Mouse (Mus musculus) midbrain, embryonic 10.5 days (tissue): ENCODE measurements around the gene Tmem232. TPM values are rescaled to one million over a fixed set of nuclear protein-coding genes. Genes with fewer than 3 reads are reported as not detected.
"Not testable (repeated sequence)": the region's sequence is repeated elsewhere in the genome, so short reads cannot be mapped to it uniquely, and the experiment has no call there.

Experiments
- DNase-seq: peaks from one replicate; pipeline ENCODE4 v3.0.0-alpha.2; 2017; ENCODE audit warnings: low spot score
- H3K27ac ChIP-seq: fragments of 300-500 bp; sonication (generic); replicated peaks from 2 replicates; pipeline ENCODE4 v1.5.1; 2016; ENCODE audit warnings: mild to moderate bottlenecking
- H3K27me3 ChIP-seq: fragments of 300-500 bp; sonication (generic); 2 replicates; pipeline ENCODE4 v1.6.1; 2016; ENCODE audit warnings: low read depth, mild to moderate bottlenecking; ENCODE audit not compliant: poor library complexity, severe bottlenecking
- H3K36me3 ChIP-seq: fragments of 300-500 bp; sonication (generic); 2 replicates; pipeline ENCODE4 v1.6.1; 2016; ENCODE audit warnings: mild to moderate bottlenecking, moderate library complexity
- H3K4me1 ChIP-seq: fragments of 300-500 bp; sonication (generic); 2 replicates; pipeline ENCODE4 v1.6.1; 2016
- H3K4me3 ChIP-seq: fragments of 300-500 bp; sonication (generic); 2 replicates; pipeline ENCODE4 v1.5.1; 2016; ENCODE audit warnings: mild to moderate bottlenecking, moderate library complexity
- H3K9me3 ChIP-seq: fragments of 300-500 bp; sonication (generic); replicated peaks from 2 replicates; pipeline ENCODE4 v1.6.1; 2016; ENCODE audit warnings: mild to moderate bottlenecking
- whole genome bisulfite sequencing: fragments of 180-500 bp; shearing (Covaris S2); methylation state at CpG from one replicate; pipeline ENCODE4 v1.1.7; 2016; 5-methylcytosine and 5-hydroxymethylcytosine counted together
- polyA plus RNA-seq: library from polyadenylated mRNA; unstranded; fragments of >200 nt; fragmentation: Nextera tagmentation; extraction: Ambion mirVana; gene quantifications from 2 replicates; pipeline ENCODE4 v1.2.1, GENCODE M21; 2016

The Tmem232 gene
- polyA plus RNA-seq, 1 experiment from 2014 or later, result not detected

DNA sequence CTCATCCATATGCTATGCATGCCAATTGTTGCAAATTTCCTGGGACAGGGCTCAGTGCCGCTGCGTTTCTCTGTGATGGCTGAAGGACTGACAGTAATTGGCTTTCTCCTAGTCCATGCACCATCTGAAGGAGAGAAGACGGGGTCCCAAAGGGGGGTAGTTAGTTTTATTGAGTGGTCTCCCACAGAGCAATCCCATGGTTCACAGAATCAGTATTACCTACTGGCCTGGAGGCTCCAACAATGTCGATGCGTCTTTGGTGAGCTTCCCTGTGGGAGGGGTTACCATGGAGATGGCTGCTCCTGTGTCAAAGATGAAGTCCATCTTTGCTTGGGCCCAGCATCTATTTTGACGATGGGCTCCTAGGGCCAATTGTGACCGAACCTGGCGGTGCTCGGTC, 18.2 kb upstream of the Tmem232 start:
- peaks cover 8% of the 10 kb centered on the region; the same call in 1 of the 2 replicates for H3K4me1 ChIP-seq
- 60% methylated on average over 9 of the region's 9 CpGs for WGBS
- no peaks in the 10 kb centered on the region for H3K27me3 ChIP-seq
- DNase-seq, result no peak
- H3K36me3 ChIP-seq, result no peaks in the 10 kb centered on the region
- H3K27ac ChIP-seq, result no peak overlapping the region
- H3K9me3 ChIP-seq, result no peaks in the 10 kb centered on the region
- H3K4me3 ChIP-seq, result peak overlapping the region; percentile 31

DNA sequence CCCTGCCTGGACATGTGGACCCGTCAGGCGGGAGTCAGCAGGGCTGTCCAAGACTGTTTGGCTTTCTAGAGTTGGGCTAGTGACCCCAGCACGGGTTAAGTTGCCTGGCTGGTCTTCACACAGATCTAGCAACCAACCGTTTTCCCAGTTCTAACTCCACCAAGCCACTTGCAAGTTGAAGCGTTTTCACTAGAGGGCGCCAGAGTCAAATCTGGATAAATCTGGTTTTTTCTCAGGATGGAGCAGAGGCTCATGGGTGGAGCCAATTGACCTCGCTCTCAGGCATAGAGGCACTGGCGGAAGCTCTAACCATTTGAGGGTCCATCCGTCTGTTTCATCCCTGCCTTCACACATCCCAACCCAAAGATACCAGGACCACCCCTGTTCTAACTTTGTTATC, 17.6 kb upstream of the Tmem232 start:
- H3K36me3 ChIP-seq, result no peaks in the 10 kb centered on the region
- H3K27me3 ChIP-seq, result no peaks in the 10 kb centered on the region
- H3K9me3 ChIP-seq, result no peaks in the 10 kb centered on the region
- peak; percentile 59 for DNase-seq
- H3K27ac ChIP-seq, result no peak overlapping the region
- 43% methylated on average over 9 of the region's 9 CpGs for WGBS
- peak overlapping the region; percentile 31 for H3K4me3 ChIP-seq
- H3K4me1 ChIP-seq, result peaks cover 8% of the 10 kb centered on the region; the same call in 1 of the 2 replicates

DNA sequence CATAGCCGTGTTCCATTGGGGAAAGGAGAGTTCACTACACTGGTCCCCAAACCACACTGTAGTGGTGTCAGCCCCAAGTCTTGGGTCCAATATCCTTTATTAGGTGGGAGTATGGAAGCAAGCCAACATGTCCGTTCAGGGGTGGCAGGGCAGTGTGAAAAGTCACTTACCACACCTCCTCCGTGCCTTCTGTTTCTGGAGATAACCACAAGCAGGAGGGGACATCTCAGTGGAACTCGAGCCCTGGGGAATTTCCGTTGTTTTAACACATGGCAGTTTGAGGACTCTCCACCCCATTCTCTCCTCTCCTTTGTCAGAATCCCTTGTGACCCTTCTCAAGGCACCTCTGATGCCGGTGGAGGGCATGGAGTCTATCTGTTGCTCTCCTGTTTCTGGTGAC, 16.6 kb upstream of the Tmem232 start:
- no peak for DNase-seq
- WGBS, result 85% methylated on average over 6 of the region's 6 CpGs
- Histone ChIP-seq H3K4me3 (no peak overlapping the region), H3K27me3 (no peaks in the 10 kb centered on the region), H3K36me3 (no peaks in the 10 kb centered on the region), H3K4me1 (peaks cover 8% of the 10 kb centered on the region; the same call in 1 of the 2 replicates), H3K9me3 (no peaks in the 10 kb centered on the region), H3K27ac (no peak overlapping the region)

DNA sequence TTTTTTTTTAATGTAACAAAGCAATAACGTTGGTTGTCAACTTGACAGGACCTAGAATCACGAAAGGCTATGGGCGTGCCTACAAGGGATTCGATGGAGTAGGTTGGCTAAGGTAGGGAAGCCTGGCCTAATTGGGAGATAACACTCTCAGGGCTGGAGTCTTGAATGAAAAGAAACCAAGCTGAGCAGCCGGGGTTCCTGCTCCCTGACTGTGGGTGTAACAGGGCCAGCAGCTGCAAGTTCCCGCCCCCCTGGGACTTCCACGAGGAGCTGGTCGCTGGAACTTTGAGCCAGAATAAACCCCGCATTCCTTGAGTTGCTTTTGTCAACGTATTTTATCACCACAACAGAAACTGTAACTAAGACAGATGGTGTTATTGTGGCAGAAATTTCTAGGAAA, 16.2 kb upstream of the Tmem232 start:
- H3K27me3 ChIP-seq, result no peaks in the 10 kb centered on the region
- no peaks in the 10 kb centered on the region for H3K9me3 ChIP-seq
- no peak overlapping the region for H3K27ac ChIP-seq
- 80% methylated on average over 10 of the region's 10 CpGs for WGBS
- H3K4me3 ChIP-seq, result no peak overlapping the region
- no peak for DNase-seq
- no peaks in the 10 kb centered on the region for H3K36me3 ChIP-seq
- H3K4me1 ChIP-seq, result peaks cover 8% of the 10 kb centered on the region; the same call in 1 of the 2 replicates

DNA sequence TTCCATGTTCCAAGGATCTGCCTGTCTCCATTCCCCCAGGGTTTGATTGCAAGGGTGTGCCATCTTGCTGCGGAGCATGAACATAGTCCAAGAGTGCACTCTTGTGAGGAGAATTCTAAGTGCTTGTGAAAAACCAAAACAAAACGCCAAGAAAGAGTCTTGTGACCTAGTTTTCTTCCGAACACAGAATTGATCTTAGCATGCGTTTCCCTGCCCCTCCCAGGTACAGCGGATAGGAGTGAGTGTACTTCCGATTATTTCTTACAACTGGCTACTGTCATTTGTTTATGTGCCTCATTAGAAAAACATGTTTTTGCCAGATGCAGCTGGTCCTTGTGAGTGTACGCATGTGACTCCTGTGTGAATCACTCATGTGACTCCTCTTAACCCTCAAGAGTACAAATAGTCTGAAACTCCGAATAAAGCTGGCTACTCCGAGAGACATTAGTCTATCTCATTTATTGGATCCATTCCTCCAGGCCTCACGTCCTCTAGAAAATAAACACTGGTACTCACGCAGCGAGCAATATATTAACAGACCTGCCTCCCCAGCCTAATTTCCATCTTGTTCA, 11.9 kb upstream of the Tmem232 start:
- WGBS, result 92% methylated on average over 12 of the region's 12 CpGs
- H3K4me3 ChIP-seq, result no peak overlapping the region
- no peak for DNase-seq

DNA sequence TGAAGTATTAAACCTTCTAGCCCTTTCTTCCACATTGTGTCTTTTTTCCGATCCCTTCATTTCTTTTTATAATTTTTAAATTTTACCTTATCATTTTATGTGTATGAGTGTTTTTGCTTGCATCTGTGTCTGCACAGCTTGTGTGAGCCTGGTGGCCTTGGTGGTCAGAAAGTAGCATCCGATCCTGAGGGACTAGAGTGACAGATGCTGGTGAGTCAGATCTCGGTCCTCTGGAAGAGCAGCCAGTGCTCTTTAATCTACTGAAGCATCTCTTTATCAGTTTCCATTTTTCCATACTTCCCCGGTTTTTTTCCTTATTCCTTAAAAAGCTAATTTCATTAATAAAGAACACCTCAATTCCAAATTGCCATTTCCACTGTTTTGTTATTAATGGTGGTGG, 9.8 kb upstream of the Tmem232 start:
- Histone ChIP-seq H3K4me3 (no peak overlapping the region), H3K36me3 (no peaks in the 10 kb centered on the region), H3K9me3 (no peaks in the 10 kb centered on the region), H3K27ac (no peak overlapping the region), H3K27me3 (no peaks in the 10 kb centered on the region), H3K4me1 (no peaks in the 10 kb centered on the region)
- WGBS, result 85% methylated on average over 4 of the region's 4 CpGs
- no peak for DNase-seq

More for the DNA sequence above, 11.9 kb upstream of the Tmem232 start:
- no peaks in the 10 kb centered on the region for H3K4me1 ChIP-seq
- no peak overlapping the region for H3K27ac ChIP-seq
- no peaks in the 10 kb centered on the region for H3K27me3 ChIP-seq
- H3K36me3 ChIP-seq, result no peaks in the 10 kb centered on the region
- no peaks in the 10 kb centered on the region for H3K9me3 ChIP-seq

DNA sequence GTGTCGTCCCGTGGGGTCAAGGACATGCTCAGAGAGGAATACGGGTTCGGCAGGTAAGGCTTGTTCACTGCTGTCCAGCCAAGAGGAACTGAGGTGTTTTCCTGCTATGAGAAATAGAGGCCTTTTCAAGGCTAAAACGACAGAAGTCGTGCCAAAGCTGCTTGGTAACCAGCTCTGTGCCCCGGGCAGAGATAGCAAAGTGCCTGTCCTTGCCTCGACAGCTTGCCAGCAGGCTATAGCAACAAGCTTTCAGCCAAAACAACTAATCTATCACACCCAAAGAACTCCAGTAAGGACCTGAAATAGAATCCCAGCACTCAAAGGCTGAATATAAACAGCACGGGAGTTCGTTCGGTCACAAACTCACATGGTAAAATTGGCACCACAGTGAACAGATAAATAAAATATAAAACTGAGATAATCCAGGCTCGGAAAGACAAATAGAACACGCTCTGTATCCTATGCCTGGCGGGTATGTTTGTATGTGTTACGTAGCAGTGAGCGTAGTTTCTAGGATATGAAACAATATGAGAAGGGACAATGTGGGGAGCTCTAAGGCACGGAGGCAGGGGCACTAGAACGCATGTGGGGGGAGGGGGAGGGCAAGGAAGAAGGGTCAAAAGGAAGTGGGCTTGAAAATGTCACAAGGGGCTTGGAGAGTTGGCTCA, 8.2 kb upstream of the Tmem232 start:
- Histone ChIP-seq H3K27me3 (no peaks in the 10 kb centered on the region), H3K9me3 (no peaks in the 10 kb centered on the region), H3K4me3 (no peak overlapping the region), H3K27ac (no peak overlapping the region), H3K36me3 (no peaks in the 10 kb centered on the region), H3K4me1 (no peaks in the 10 kb centered on the region)
- 83% methylated on average over 18 of the region's 18 CpGs for WGBS
- no peak for DNase-seq

DNA sequence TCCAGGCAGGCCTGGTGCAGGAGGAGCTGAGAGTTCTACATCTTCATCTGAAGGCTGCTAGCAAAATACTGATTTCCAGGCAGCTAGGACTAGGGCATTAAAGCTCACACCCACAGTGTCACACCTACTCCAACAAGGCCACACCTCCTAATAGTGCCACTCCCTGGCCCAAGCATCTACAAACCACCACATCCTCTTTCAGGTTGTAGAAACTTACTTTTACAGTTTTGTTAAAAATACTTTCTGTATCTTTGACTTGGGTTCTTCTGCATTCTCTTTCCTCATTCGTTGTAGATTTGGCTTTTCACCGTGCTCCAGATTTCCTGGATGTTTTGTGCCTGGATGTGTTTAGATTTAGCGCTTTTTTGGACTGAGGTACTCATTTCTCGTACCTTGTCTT, 5.6 kb upstream of the Tmem232 start:
- H3K9me3 ChIP-seq, H3K27ac ChIP-seq, H3K36me3 ChIP-seq, H3K4me3 ChIP-seq, H3K4me1 ChIP-seq, H3K27me3 ChIP-seq, DNase-seq: not testable (repeated sequence)
- 94% methylated on average over 4 of the region's 4 CpGs for WGBS

DNA sequence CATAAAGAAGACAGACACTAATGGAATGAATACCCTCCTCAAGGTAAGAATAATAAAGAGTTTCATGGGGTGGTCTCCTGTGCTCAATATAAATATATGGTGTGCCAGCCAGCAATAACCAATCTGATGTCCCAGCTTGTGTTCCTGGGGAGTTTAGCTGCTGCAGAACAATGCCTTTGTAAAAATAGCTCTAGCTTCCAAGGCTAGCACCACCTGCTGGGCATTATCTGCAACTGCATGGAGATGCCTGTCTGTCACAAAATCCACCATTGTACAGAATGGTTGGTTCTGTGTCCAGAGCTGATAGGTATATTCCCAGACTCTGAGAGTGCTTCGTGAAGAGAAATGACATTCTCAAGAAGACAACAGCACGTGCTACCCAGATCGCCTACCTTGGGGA, 4.4 kb downstream of the Tmem232 start:
- H3K36me3 ChIP-seq, result no peaks in the 10 kb centered on the region
- no peak overlapping the region for H3K27ac ChIP-seq
- H3K27me3 ChIP-seq, result peaks cover 11% of the 10 kb centered on the region
- 22% methylated on average over 3 of the region's 3 CpGs for WGBS
- H3K9me3 ChIP-seq, result no peaks in the 10 kb centered on the region
- H3K4me1 ChIP-seq, result peaks cover 5% of the 10 kb centered on the region; the same call in 1 of the 2 replicates
- peak; percentile 54 for DNase-seq
- no peak overlapping the region for H3K4me3 ChIP-seq

DNA sequence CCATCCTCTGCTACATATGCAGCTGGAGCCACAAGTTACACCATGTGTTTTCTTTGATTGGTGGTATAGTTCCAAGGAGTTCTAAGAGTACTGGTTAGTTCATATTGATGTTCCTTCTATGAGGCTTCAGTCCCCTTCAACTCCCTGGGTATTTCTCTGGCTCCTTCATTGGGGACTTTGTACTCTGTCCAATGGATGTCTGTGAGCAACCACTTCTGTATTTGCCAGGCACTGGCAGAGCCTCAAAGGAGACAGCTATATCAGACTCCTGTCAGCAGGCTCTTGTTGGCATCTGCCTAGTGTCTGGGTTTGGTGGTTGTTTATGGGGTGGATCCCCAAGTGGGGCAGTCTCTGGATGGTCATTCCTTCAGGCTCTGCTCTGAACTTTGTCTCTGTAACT, 8.2 kb downstream of the Tmem232 start:
- H3K4me3 ChIP-seq, DNase-seq, H3K9me3 ChIP-seq, H3K27ac ChIP-seq, H3K36me3 ChIP-seq, H3K27me3 ChIP-seq, H3K4me1 ChIP-seq: not testable (repeated sequence)

DNA sequence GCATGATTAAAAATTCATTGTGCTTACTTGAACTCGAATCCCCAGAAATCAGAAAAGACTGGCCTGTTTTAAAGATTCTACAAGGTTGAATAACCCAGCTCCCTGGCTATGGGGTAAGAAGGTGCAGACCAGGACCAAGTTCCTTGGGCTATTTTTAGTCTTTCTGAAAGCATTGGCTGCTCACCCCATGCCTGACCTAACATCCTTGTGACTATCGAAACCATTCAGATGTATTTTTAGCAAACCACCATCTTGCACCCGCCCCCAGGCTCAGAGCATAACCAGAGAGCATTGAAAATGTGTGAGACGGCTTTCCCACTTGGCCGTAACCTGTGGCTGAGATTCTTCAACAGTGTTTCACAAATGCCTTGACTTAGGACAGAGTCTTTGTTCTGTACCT, 13.1 kb downstream of the Tmem232 start:
- 0 out of 2 replicates have a peak, but pooled peaks cover 3% of the 10 kb centered on the region for H3K9me3 ChIP-seq

DNA sequence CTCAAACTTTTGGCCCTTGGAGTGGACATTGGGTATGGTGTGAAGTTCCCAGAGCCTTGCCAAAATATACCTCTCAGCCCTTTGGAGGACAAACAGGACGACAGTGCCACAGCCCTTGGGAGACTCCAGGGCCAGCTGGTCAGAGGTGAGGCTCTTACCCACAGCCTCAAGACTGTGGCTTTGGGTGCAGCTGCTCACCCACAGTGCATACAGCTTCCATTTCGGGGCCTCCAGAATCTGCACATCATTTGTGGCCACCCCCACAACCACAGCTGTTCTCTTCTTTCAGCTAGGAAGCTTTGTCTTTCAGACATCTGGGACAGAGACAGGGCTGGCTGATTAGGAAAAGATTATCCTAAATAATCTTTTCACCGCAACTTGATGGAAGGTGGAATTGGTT, 27.1 kb downstream of the Tmem232 start:
- no peaks in the 10 kb centered on the region for H3K27me3 ChIP-seq
- 91% methylated on average over 3 of the region's 3 CpGs for WGBS
- no peak overlapping the region for H3K27ac ChIP-seq

More for the DNA sequence above, 13.1 kb downstream of the Tmem232 start:
- no peaks in the 10 kb centered on the region for H3K36me3 ChIP-seq
- no peaks in the 10 kb centered on the region for H3K4me1 ChIP-seq
- no peak for DNase-seq
- WGBS, result 89% methylated on average over 5 of the region's 5 CpGs
- H3K27ac ChIP-seq, result no peak overlapping the region
- H3K4me3 ChIP-seq, result no peak overlapping the region
- H3K27me3 ChIP-seq, result no peaks in the 10 kb centered on the region

DNA sequence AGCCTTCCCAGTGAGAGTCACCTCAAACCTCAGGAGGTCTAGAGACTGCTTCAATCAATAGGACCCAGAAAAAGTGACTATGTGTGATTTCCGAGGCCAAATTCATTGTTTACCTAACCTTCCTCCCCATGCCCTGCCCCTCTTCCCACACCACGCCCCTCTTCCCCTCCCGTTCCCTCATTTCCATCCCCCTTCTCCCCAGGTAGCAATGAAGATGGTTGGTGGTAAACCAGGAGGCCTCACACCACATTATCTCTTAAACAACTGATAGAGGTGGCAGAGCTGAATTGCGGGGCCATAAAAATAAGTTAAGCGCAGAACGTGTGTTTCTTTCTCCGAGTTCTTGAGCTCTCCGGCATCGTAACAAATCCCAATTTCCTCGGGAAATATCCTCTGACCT, 55.9 kb downstream of the Tmem232 start:
- H3K9me3 ChIP-seq, result no peaks in the 10 kb centered on the region
- H3K36me3 ChIP-seq, result no peaks in the 10 kb centered on the region
- WGBS, result 82% methylated on average over 10 of the region's 10 CpGs
- H3K4me3 ChIP-seq, result no peak overlapping the region
- DNase-seq, result no peak
- no peaks in the 10 kb centered on the region for H3K27me3 ChIP-seq
- H3K4me1 ChIP-seq, result no peaks in the 10 kb centered on the region
- no peak overlapping the region for H3K27ac ChIP-seq

More for the DNA sequence above, 27.1 kb downstream of the Tmem232 start:
- no peak overlapping the region for H3K4me3 ChIP-seq
- H3K9me3 ChIP-seq, result no peaks in the 10 kb centered on the region
- no peaks in the 10 kb centered on the region for H3K4me1 ChIP-seq
- H3K36me3 ChIP-seq, result no peaks in the 10 kb centered on the region
- no peak for DNase-seq
